Mouse (Mus musculus): ENCODE data around the gene Slc4a4. TPM values are rescaled to one million over a fixed set of nuclear protein-coding genes. Genes with fewer than 3 reads are reported as not detected.
"Not testable (repeated sequence)": the region's sequence is repeated elsewhere in the genome, so short reads cannot be mapped to it uniquely, and the experiment has no call there.

Gene Slc4a4
- polyA plus RNA-seq, 1 experiment from 2014 or later: 7.3 TPM

DNA sequence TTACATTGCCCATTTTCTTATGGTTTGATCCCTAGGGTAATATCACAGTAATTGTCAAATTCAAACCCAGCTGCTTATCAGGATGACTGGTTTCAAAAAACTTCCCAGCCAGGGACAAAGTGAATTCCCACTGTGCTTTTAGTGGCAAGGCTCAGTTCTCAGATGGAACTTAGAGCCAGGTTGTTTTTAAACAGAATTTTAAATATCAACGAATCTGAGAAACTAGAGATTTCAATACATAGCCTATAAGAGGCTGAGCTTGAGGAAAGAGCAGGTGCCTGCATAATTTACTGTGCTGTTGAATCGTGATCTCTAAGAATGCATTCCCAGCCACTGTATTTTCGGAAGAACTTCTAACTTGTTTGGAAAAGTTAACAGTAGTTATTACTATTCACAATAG is 213.3 kb downstream of the Slc4a4 start:
- Histone ChIP-seq H3K36me3 (ENCODE audit: control insufficient read depth, insufficient read depth, low read length) (no peaks in the 10 kb centered on the region), H3K4me1 (ENCODE audit: control insufficient read depth in 2 of 2, insufficient read depth in 2 of 2, low read length in 2 of 2) (peaks cover 3 to 15% of the 10 kb centered on the region in 2 experiments), H3K9ac (ENCODE audit: low read length) (no peak overlapping the region), H3K27ac (replicated peaks in 1 of 2; ENCODE audit: control insufficient read depth in 1 of 2, insufficient read depth in 1 of 2, low read depth in 2 of 2, low read length in 2 of 2) (no peak overlapping the region), H3K4me2 (ENCODE audit: low read length) (no peak overlapping the region), H3K27me3 (ENCODE audit: control insufficient read depth, insufficient read depth, low read length) (no peaks in the 10 kb centered on the region), H3K4me3 (ENCODE audit: control insufficient read depth in 1 of 2, insufficient read depth in 1 of 2, low read depth in 1 of 2, low read length in 2 of 2) (no peak overlapping the region), H3K9me3 (ENCODE audit: control insufficient read depth, low read length) (no peaks in the 10 kb centered on the region)
- WGBS: 87% methylated on average over 3 of the region's 3 CpGs
- ATAC-seq (ENCODE audit: insufficient number of reproducible peaks, insufficient read depth, low FRiP score, low read depth): no peak

DNA sequence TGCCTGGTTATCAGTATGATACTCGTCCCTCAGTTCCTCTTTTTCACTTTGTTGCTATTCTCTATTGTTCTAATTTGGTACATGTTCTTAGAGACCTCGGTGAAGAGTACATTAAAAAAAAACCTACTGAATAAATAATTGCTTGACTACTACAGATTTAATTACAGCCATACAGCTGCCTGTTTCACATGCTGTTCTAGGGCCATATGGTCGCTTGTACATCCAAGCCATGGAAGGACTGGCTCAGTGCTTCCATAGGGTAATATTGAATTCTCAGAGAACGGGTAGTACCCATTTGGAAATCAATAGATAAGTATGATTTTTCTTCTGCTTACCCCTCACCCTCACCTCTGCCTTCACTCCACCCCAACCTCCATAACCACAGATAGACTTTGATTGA is 215.9 kb downstream of the Slc4a4 start:
- H3K9me3 ChIP-seq (ENCODE audit: control insufficient read depth, low read length): no peaks in the 10 kb centered on the region
- H3K4me2 ChIP-seq (ENCODE audit: low read length): no peak overlapping the region
- no peak overlapping the region for H3K27ac ChIP-seq (replicated peaks in 1 of 2; ENCODE audit: control insufficient read depth in 1 of 2, insufficient read depth in 1 of 2, low read depth in 2 of 2, low read length in 2 of 2)
- H3K9ac ChIP-seq (ENCODE audit: low read length): no peak overlapping the region
- H3K4me3 ChIP-seq (ENCODE audit: control insufficient read depth in 1 of 2, insufficient read depth in 1 of 2, low read depth in 1 of 2, low read length in 2 of 2): no peak overlapping the region
- WGBS: 68% methylated on average over 4 of the region's 4 CpGs
- H3K4me1 ChIP-seq (ENCODE audit: control insufficient read depth in 2 of 2, insufficient read depth in 2 of 2, low read length in 2 of 2): peaks cover 5 to 21% of the 10 kb centered on the region in 2 experiments
- H3K27me3 ChIP-seq (ENCODE audit: control insufficient read depth, insufficient read depth, low read length): no peaks in the 10 kb centered on the region
- ATAC-seq (ENCODE audit: insufficient number of reproducible peaks, insufficient read depth, low FRiP score, low read depth): no peak
- no peaks in the 10 kb centered on the region for H3K36me3 ChIP-seq (ENCODE audit: control insufficient read depth, insufficient read depth, low read length)

GRCm38 (mm10) chr5:89105346-89105745 is 218.7 kb downstream of the Slc4a4 start:
- Histone ChIP-seq H3K36me3 (ENCODE audit: control insufficient read depth, insufficient read depth, low read length) (no peaks in the 10 kb centered on the region), H3K9me3 (ENCODE audit: control insufficient read depth, low read length) (no peaks in the 10 kb centered on the region), H3K4me3 (ENCODE audit: control insufficient read depth in 1 of 2, insufficient read depth in 1 of 2, low read depth in 1 of 2, low read length in 2 of 2) (no peak overlapping the region), H3K9ac (ENCODE audit: low read length) (no peak overlapping the region), H3K27me3 (ENCODE audit: control insufficient read depth, insufficient read depth, low read length) (no peaks in the 10 kb centered on the region), H3K4me2 (ENCODE audit: low read length) (no peak overlapping the region), H3K27ac (replicated peaks in 1 of 2; ENCODE audit: control insufficient read depth in 1 of 2, insufficient read depth in 1 of 2, low read depth in 2 of 2, low read length in 2 of 2) (no peak overlapping the region), H3K4me1 (ENCODE audit: control insufficient read depth in 2 of 2, insufficient read depth in 2 of 2, low read length in 2 of 2) (peaks cover 5 to 21% of the 10 kb centered on the region in 2 experiments)
- 84% methylated on average over 9 of the region's 9 CpGs for WGBS
- no peak for ATAC-seq (ENCODE audit: insufficient number of reproducible peaks, insufficient read depth, low FRiP score, low read depth)

DNA sequence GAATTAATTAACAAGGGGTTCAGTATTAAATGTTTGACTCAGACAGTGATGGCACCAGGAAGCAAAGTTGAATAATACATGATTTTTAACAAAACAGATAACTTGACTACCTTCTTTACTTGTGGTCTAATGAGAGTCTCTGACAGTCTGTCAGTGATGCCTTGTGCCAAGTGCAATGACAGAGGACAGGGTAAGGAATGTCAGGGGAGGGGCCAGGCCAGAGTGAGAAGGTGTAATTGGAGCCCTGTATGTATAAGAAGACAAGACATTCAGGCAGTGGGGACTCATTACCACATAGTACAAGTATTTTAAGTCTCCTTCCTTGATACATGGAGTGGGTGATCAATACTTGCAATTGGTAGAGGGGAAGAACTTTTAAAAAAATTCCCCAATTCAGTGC is 219.6 kb downstream of the Slc4a4 start:
- H3K27me3 ChIP-seq (ENCODE audit: control insufficient read depth, insufficient read depth, low read length): no peaks in the 10 kb centered on the region
- no peak for ATAC-seq (ENCODE audit: insufficient number of reproducible peaks, insufficient read depth, low FRiP score, low read depth)
- H3K4me1 ChIP-seq (ENCODE audit: control insufficient read depth in 2 of 2, insufficient read depth in 2 of 2, low read length in 2 of 2): peaks cover 5 to 21% of the 10 kb centered on the region in 2 experiments
- H3K9me3 ChIP-seq (ENCODE audit: control insufficient read depth, low read length): no peaks in the 10 kb centered on the region
- no peak overlapping the region for H3K4me2 ChIP-seq (ENCODE audit: low read length)
- no peaks in the 10 kb centered on the region for H3K36me3 ChIP-seq (ENCODE audit: control insufficient read depth, insufficient read depth, low read length)
- H3K9ac ChIP-seq (ENCODE audit: low read length): no peak overlapping the region
- no peak overlapping the region for H3K27ac ChIP-seq (replicated peaks in 1 of 2; ENCODE audit: control insufficient read depth in 1 of 2, insufficient read depth in 1 of 2, low read depth in 2 of 2, low read length in 2 of 2)
- no peak overlapping the region for H3K4me3 ChIP-seq (ENCODE audit: control insufficient read depth in 1 of 2, insufficient read depth in 1 of 2, low read depth in 1 of 2, low read length in 2 of 2)

DNA sequence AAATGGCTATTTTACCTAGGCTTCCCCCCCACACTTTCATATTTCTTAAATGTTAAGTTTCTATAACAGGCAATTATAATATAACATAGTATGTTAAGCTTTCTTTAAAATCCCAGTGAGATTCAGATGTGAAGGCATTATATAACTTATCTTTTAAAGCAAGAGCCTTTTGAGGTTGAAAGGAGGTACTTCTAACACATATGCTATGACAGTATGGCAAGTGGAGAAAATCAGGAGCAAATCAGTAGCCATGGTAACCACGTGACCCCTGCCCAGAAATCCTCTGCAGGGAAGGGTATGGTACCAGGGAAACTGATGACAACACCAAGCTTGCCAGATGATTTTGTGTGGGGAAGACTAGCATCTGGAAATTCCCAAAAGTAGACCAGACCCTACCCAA is 222.2 kb downstream of the Slc4a4 start:
- Histone ChIP-seq H3K27me3 (ENCODE audit: control insufficient read depth, insufficient read depth, low read length) (no peaks in the 10 kb centered on the region), H3K4me2 (ENCODE audit: low read length) (no peak overlapping the region), H3K9ac (ENCODE audit: low read length) (no peak overlapping the region), H3K4me1 (ENCODE audit: control insufficient read depth in 2 of 2, insufficient read depth in 2 of 2, low read length in 2 of 2) (peaks cover 2 to 14% of the 10 kb centered on the region in 2 experiments), H3K9me3 (ENCODE audit: control insufficient read depth, low read length) (no peaks in the 10 kb centered on the region), H3K4me3 (ENCODE audit: control insufficient read depth in 1 of 2, insufficient read depth in 1 of 2, low read depth in 1 of 2, low read length in 2 of 2) (no peak overlapping the region), H3K27ac (replicated peaks in 1 of 2; ENCODE audit: control insufficient read depth in 1 of 2, insufficient read depth in 1 of 2, low read depth in 2 of 2, low read length in 2 of 2) (no peak overlapping the region), H3K36me3 (ENCODE audit: control insufficient read depth, insufficient read depth, low read length) (no peaks in the 10 kb centered on the region)
- 93% methylated on average over 1 of the region's 1 CpGs for WGBS
- no peak for ATAC-seq (ENCODE audit: insufficient number of reproducible peaks, insufficient read depth, low FRiP score, low read depth)

- no peaks in the 10 kb centered on the region for H3K9me3 ChIP-seq (ENCODE audit: control insufficient read depth, low read length)
- no peak overlapping the region for H3K4me2 ChIP-seq (ENCODE audit: low read length)
- no peaks in the 10 kb centered on the region for H3K27me3 ChIP-seq (ENCODE audit: control insufficient read depth, insufficient read depth, low read length)
- H3K36me3 ChIP-seq (ENCODE audit: control insufficient read depth, insufficient read depth, low read length): no peaks in the 10 kb centered on the region
- H3K9ac ChIP-seq (ENCODE audit: low read length): no peak overlapping the region
- peaks cover 2 to 7% of the 10 kb centered on the region in 2 experiments; a peak in 2 of 4 replicates for H3K4me1 ChIP-seq (ENCODE audit: control insufficient read depth in 2 of 2, insufficient read depth in 2 of 2, low read length in 2 of 2)
- no peak for ATAC-seq (ENCODE audit: insufficient number of reproducible peaks, insufficient read depth, low FRiP score, low read depth)
- no peak overlapping the region for H3K4me3 ChIP-seq (ENCODE audit: control insufficient read depth in 1 of 2, insufficient read depth in 1 of 2, low read depth in 1 of 2, low read length in 2 of 2)
- H3K27ac ChIP-seq (replicated peaks in 1 of 2; ENCODE audit: control insufficient read depth in 1 of 2, insufficient read depth in 1 of 2, low read depth in 2 of 2, low read length in 2 of 2): no peak overlapping the region
- WGBS: 76% methylated on average over 2 of the region's 2 CpGs
Measured at GRCm38 (mm10) chr5:89109832-89110231, 223.2 kb downstream of the Slc4a4 start.

DNA sequence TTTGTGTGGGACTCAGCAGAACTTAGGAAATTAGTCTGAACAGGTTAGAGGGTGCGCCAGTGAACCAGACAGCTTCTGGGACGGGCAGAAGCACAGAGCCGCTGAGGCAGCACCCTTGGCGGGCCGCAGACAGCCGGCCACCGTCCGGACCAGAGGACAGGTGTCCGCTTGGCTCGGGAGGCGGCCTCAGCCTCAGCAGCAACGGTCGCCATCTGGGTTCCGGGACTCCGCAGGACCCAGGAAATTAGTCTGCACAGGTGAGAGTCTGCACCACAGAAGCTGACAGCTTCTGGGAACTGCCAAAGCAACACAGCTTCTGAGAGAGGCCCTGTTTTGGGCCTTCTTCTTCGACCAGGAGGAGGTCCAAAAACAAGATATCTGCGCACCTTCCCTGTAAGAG is 225.4 kb downstream of the Slc4a4 start:
- not testable (repeated sequence) for H3K9ac ChIP-seq (ENCODE audit: low read length); ATAC-seq (ENCODE audit: insufficient number of reproducible peaks, insufficient read depth, low FRiP score, low read depth); H3K4me3 ChIP-seq (ENCODE audit: control insufficient read depth in 1 of 2, insufficient read depth in 1 of 2, low read depth in 1 of 2, low read length in 2 of 2); H3K9me3 ChIP-seq (ENCODE audit: control insufficient read depth, low read length); H3K4me1 ChIP-seq (ENCODE audit: control insufficient read depth in 2 of 2, insufficient read depth in 2 of 2, low read length in 2 of 2); H3K27me3 ChIP-seq (ENCODE audit: control insufficient read depth, insufficient read depth, low read length); H3K4me2 ChIP-seq (ENCODE audit: low read length); H3K36me3 ChIP-seq (ENCODE audit: control insufficient read depth, insufficient read depth, low read length); H3K27ac ChIP-seq (replicated peaks in 1 of 2; ENCODE audit: control insufficient read depth in 1 of 2, insufficient read depth in 1 of 2, low read depth in 2 of 2, low read length in 2 of 2)
- WGBS: 95% methylated on average over 9 of the region's 17 CpGs

GRCm38 (mm10) chr5:89120881-89121280 is 234.3 kb downstream of the Slc4a4 start:
- Histone ChIP-seq H3K27me3 (ENCODE audit: control insufficient read depth, insufficient read depth, low read length) (no peaks in the 10 kb centered on the region), H3K4me1 (ENCODE audit: control insufficient read depth in 2 of 2, insufficient read depth in 2 of 2, low read length in 2 of 2) (no peaks in the 10 kb centered on the region), H3K4me3 (ENCODE audit: control insufficient read depth in 1 of 2, insufficient read depth in 1 of 2, low read depth in 1 of 2, low read length in 2 of 2) (no peak overlapping the region), H3K27ac (replicated peaks in 1 of 2; ENCODE audit: control insufficient read depth in 1 of 2, insufficient read depth in 1 of 2, low read depth in 2 of 2, low read length in 2 of 2) (no peak overlapping the region), H3K9ac (ENCODE audit: low read length) (no peak overlapping the region), H3K4me2 (ENCODE audit: low read length) (no peak overlapping the region), H3K9me3 (ENCODE audit: control insufficient read depth, low read length) (no peaks in the 10 kb centered on the region), H3K36me3 (ENCODE audit: control insufficient read depth, insufficient read depth, low read length) (no peaks in the 10 kb centered on the region)
- ATAC-seq (ENCODE audit: insufficient number of reproducible peaks, insufficient read depth, low FRiP score, low read depth): no peak
- 59% methylated on average over 1 of the region's 1 CpGs for WGBS
